Mouse (Mus musculus) heart, embryonic 11.5 days (tissue): ENCODE data around the gene Taf1c. TPM values are rescaled to one million over a fixed set of nuclear protein-coding genes. Genes with fewer than 3 reads are reported as not detected.

ENCODE experiments used
- ATAC-seq: fragments of 200-750 bp; cut with Nextera tagmentation; replicated peaks from 2 replicates; pipeline ENCODE4 v1.8.0; 2017; ENCODE audit warnings: moderate library complexity; ENCODE audit not compliant: insufficient number of reproducible peaks, low FRiP score, low TSS enrichment
- H3K27ac ChIP-seq: fragments of 300-500 bp; sonication (generic); 2 replicates; pipeline ENCODE4 v1.5.1; 2014; ENCODE audit warnings: mild to moderate bottlenecking, low read depth, low read length
- H3K27me3 ChIP-seq: fragments of 300-500 bp; sonication (generic); 2 replicates; pipeline ENCODE4 v1.6.1; 2014; ENCODE audit warnings: mild to moderate bottlenecking, low read length, mixed read lengths; ENCODE audit not compliant: control insufficient read depth, insufficient read depth
- H3K36me3 ChIP-seq: fragments of 300-500 bp; sonication (generic); 2 replicates; pipeline ENCODE4 v1.6.1; 2014; ENCODE audit warnings: mild to moderate bottlenecking, low read length, moderate library complexity, mixed read lengths; ENCODE audit not compliant: control insufficient read depth, insufficient read depth
- H3K4me1 ChIP-seq: fragments of 300-500 bp; sonication (generic); 2 replicates; pipeline ENCODE4 v1.6.1; 2014; ENCODE audit warnings: low read length; ENCODE audit not compliant: control insufficient read depth, insufficient read depth
- H3K4me2 ChIP-seq: fragments of 300-500 bp; sonication (generic); 2 replicates; pipeline ENCODE4 v1.6.1; 2014; ENCODE audit warnings: mild to moderate bottlenecking, moderate library complexity
- H3K4me3 ChIP-seq: fragments of 300-500 bp; sonication (generic); 2 replicates; pipeline ENCODE4 v1.5.1; 2014; ENCODE audit warnings: low read depth, low read length
- H3K9ac ChIP-seq: fragments of 300-500 bp; sonication (generic); 2 replicates; pipeline ENCODE4 v1.6.1; 2014; ENCODE audit warnings: mild to moderate bottlenecking, low read depth, low read length, moderate library complexity
- H3K9me3 ChIP-seq: fragments of 300-500 bp; sonication (generic); replicated peaks from 2 replicates; pipeline ENCODE4 v1.6.1; 2016; ENCODE audit warnings: low read length; ENCODE audit not compliant: control insufficient read depth
- WGBS: fragments of 180-500 bp; shearing (Covaris S2); extraction: QIAGEN DNeasy Blood & Tissue Kit; methylation state at CpG from one replicate; pipeline ENCODE4 v1.1.7; 2014; ENCODE audit not compliant: insufficient replicate concordance; 5-methylcytosine and 5-hydroxymethylcytosine counted together
- polyA plus RNA-seq: library from polyadenylated mRNA; unstranded; fragments of >200 nt; fragmentation: Nextera tagmentation; extraction: Ambion mirVana; gene quantifications from 2 replicates; pipeline ENCODE4 v1.2.1, GENCODE M21; 2014

The Taf1c gene
- 7.1 and 8.0 TPM in 2 replicates for polyA plus RNA-seq

- no peaks in the 10 kb centered on the region for H3K27me3 ChIP-seq
- H3K27ac ChIP-seq: no peak within 1 kb of the TSS
- peaks cover 19% of the 10 kb centered on the region for H3K36me3 ChIP-seq
- WGBS: 1% methylated on average over 23 of the region's 23 CpGs
- peaks cover 8% of the 10 kb centered on the region for H3K4me1 ChIP-seq
- peak within 1 kb of the TSS; percentile 82 for H3K9ac ChIP-seq
- ATAC-seq: peak; percentile 61
- peak within 1 kb of the TSS; percentile 74 for H3K4me2 ChIP-seq
- H3K9me3 ChIP-seq: peaks cover 2% of the 10 kb centered on the region; the same call in 1 of the 2 replicates
- H3K4me3 ChIP-seq: peak within 1 kb of the TSS; percentile 75
Measured at GRCm38 (mm10) chr8:119604996-119605395, at the start of gene Taf1c. Gene Taf1c, minus strand, starts transcription at chr8:119605222.

GRCm38 (mm10) chr8:119651324-119651723 is 46.3 kb upstream of the Taf1c start:
- Histone ChIP-seq H3K9me3 (no peaks in the 10 kb centered on the region), H3K36me3 (no peaks in the 10 kb centered on the region), H3K4me2 (no peak overlapping the region), H3K9ac (no peak overlapping the region), H3K27me3 (no peaks in the 10 kb centered on the region), H3K4me1 (peaks cover 4% of the 10 kb centered on the region; the same call in 1 of the 2 replicates), H3K4me3 (no peak overlapping the region), H3K27ac (no peak overlapping the region)
- ATAC-seq: no peak
- 49% methylated on average over 2 of the region's 2 CpGs for WGBS

- Histone ChIP-seq H3K4me2 (no peak overlapping the region), H3K4me1 (no peaks in the 10 kb centered on the region), H3K36me3 (no peaks in the 10 kb centered on the region), H3K27me3 (no peaks in the 10 kb centered on the region), H3K9ac (no peak overlapping the region), H3K4me3 (no peak overlapping the region), H3K9me3 (no peaks in the 10 kb centered on the region), H3K27ac (no peak overlapping the region)
- 77% methylated on average over 7 of the region's 7 CpGs for WGBS
- no peak for ATAC-seq
Measured at GRCm38 (mm10) chr8:119646846-119647245, 41.8 kb upstream of the Taf1c start.

- Histone ChIP-seq H3K9me3 (no peaks in the 10 kb centered on the region), H3K4me3 (no peak overlapping the region), H3K4me2 (no peak overlapping the region), H3K36me3 (no peaks in the 10 kb centered on the region), H3K4me1 (no peaks in the 10 kb centered on the region), H3K27ac (no peak overlapping the region), H3K9ac (no peak overlapping the region), H3K27me3 (no peaks in the 10 kb centered on the region)
- WGBS: 70% methylated on average over 3 of the region's 3 CpGs
- no peak for ATAC-seq
Measured at GRCm38 (mm10) chr8:119646197-119646596, 41.2 kb upstream of the Taf1c start.

- H3K4me1 ChIP-seq: no peaks in the 10 kb centered on the region
- WGBS: 67% methylated on average over 18 of the region's 18 CpGs
Measured at GRCm38 (mm10) chr8:119644981-119645597, 40.1 kb upstream of the Taf1c start.

GRCm38 (mm10) chr8:119644429-119644960 is 39.5 kb upstream of the Taf1c start:
- ATAC-seq: no peak
- H3K9ac ChIP-seq: no peak overlapping the region
- H3K9me3 ChIP-seq: no peaks in the 10 kb centered on the region
- H3K27ac ChIP-seq: no peak overlapping the region
- H3K27me3 ChIP-seq: no peaks in the 10 kb centered on the region
- H3K4me2 ChIP-seq: no peak overlapping the region
- WGBS: 81% methylated on average over 17 of the region's 17 CpGs
- no peaks in the 10 kb centered on the region for H3K36me3 ChIP-seq
- no peak overlapping the region for H3K4me3 ChIP-seq
- no peaks in the 10 kb centered on the region for H3K4me1 ChIP-seq

More at GRCm38 (mm10) chr8:119644981-119645597, 40.1 kb upstream of the Taf1c start:
- H3K4me2 ChIP-seq: no peak overlapping the region
- H3K27me3 ChIP-seq: no peaks in the 10 kb centered on the region
- no peaks in the 10 kb centered on the region for H3K36me3 ChIP-seq
- no peaks in the 10 kb centered on the region for H3K9me3 ChIP-seq
- no peak overlapping the region for H3K9ac ChIP-seq
- ATAC-seq: no peak
- H3K4me3 ChIP-seq: no peak overlapping the region
- H3K27ac ChIP-seq: no peak overlapping the region

- H3K4me3 ChIP-seq: no peak overlapping the region
- no peak for ATAC-seq
- H3K27ac ChIP-seq: no peak overlapping the region
- H3K9me3 ChIP-seq: no peaks in the 10 kb centered on the region
- no peak overlapping the region for H3K9ac ChIP-seq
- 91% methylated on average over 1 of the region's 1 CpGs for WGBS
- no peak overlapping the region for H3K4me2 ChIP-seq
- no peaks in the 10 kb centered on the region for H3K27me3 ChIP-seq
- no peaks in the 10 kb centered on the region for H3K36me3 ChIP-seq
- H3K4me1 ChIP-seq: no peaks in the 10 kb centered on the region
Measured at GRCm38 (mm10) chr8:119642960-119643359, 37.9 kb upstream of the Taf1c start.

GRCm38 (mm10) chr8:119641058-119641457 is 36.0 kb upstream of the Taf1c start:
- Histone ChIP-seq H3K27ac (no peak overlapping the region), H3K4me3 (no peak overlapping the region), H3K4me2 (no peak overlapping the region), H3K27me3 (peaks cover 10% of the 10 kb centered on the region; the same call in 1 of the 2 replicates), H3K9ac (no peak overlapping the region), H3K4me1 (0 out of 2 replicates have a peak, but pooled peaks cover 3% of the 10 kb centered on the region), H3K36me3 (no peaks in the 10 kb centered on the region), H3K9me3 (no peaks in the 10 kb centered on the region)
- no peak for ATAC-seq
- WGBS: 65% methylated on average over 5 of the region's 5 CpGs

- no peak for ATAC-seq
Measured at GRCm38 (mm10) chr8:119639798-119640197, 34.8 kb upstream of the Taf1c start.

More at GRCm38 (mm10) chr8:119639798-119640197, 34.8 kb upstream of the Taf1c start:
- H3K4me3 ChIP-seq: no peak overlapping the region
- 70% methylated on average over 7 of the region's 7 CpGs for WGBS
- H3K27me3 ChIP-seq: peaks cover 22% of the 10 kb centered on the region
- H3K9me3 ChIP-seq: no peaks in the 10 kb centered on the region
- no peak overlapping the region for H3K4me2 ChIP-seq
- no peak overlapping the region for H3K27ac ChIP-seq
- H3K4me1 ChIP-seq: 0 out of 2 replicates have a peak, but pooled peaks cover 5% of the 10 kb centered on the region
- H3K36me3 ChIP-seq: no peaks in the 10 kb centered on the region
- H3K9ac ChIP-seq: no peak overlapping the region
